Mouse (Mus musculus) retina, postnatal 7 days (tissue): ENCODE measurements around the gene Nup188.

Experiments
- DNase-seq: peaks from one replicate; pipeline ENCODE4 v3.0.0-alpha.2; 2012; ENCODE audit warnings: low read depth, low spot score

Nup188 gene

DNA sequence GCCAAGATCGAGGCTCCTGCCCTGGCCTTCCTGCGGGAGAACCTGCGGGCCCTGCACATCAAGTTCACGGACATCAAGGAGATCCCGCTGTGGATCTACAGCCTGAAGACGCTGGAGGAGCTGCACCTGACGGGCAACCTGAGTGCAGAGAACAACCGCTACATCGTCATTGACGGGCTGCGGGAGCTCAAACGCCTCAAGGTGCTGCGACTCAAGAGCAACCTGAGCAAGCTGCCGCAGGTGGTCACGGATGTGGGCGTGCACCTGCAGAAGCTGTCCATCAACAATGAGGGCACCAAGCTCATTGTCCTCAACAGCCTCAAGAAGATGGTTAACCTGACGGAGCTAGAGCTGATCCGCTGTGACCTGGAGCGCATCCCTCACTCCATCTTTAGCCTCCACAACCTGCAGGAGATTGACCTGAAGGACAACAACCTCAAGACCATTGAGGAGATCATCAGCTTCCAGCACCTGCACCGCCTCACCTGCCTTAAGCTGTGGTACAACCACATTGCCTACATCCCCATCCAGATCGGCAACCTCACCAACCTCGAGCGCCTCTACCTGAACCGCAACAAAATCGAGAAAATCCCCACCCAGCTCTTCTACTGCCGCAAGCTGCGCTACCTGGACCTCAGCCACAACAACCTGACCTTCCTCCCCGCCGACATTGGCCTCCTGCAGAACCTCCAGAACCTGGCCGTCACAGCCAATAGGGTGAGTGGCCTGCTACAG lies 29.4 kb upstream of the Nup188 start:
- no peak for DNase-seq

DNA sequence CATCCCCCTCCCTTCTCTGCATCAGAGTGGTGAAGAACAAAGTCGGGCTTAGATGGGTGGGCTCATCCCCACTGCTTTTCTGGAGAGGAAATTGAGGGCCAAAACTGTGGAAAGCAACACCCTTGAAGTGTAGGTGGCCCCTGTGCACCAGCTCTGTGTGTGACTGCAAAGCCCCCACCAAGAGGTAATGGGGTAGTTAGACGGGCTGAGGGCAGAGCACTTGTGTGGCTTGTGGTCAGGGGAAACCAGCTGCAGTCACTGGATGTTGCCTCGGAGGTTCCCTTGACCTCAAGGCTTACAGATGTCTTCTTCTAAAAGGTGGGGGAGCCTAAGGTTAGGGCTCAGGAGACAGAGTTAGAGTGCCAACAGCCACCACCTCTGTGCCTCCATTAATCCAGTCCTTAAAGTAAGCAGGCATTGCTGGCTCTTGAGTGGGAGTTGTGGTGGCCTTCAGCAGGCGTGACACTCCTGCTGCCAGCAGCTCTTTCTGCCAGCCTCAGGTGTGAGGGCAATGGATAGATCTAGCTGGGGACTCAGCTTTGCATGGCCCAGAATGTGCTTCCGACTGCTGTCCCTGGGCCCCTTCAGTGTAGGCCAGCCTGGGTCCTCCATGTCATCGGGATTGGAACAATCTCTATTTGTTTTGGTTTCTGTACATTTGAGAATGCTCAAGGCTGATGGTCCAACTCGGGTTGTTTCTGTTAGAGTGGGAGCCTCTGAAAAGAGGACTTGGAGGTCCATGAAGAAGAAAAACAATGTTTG lies 28.3 kb upstream of the Nup188 start:
- DNase-seq: no peak

GRCm38 (mm10) chr2:30258600-30258999 lies 27.6 kb upstream of the Nup188 start:
- DNase-seq: no peak

DNA sequence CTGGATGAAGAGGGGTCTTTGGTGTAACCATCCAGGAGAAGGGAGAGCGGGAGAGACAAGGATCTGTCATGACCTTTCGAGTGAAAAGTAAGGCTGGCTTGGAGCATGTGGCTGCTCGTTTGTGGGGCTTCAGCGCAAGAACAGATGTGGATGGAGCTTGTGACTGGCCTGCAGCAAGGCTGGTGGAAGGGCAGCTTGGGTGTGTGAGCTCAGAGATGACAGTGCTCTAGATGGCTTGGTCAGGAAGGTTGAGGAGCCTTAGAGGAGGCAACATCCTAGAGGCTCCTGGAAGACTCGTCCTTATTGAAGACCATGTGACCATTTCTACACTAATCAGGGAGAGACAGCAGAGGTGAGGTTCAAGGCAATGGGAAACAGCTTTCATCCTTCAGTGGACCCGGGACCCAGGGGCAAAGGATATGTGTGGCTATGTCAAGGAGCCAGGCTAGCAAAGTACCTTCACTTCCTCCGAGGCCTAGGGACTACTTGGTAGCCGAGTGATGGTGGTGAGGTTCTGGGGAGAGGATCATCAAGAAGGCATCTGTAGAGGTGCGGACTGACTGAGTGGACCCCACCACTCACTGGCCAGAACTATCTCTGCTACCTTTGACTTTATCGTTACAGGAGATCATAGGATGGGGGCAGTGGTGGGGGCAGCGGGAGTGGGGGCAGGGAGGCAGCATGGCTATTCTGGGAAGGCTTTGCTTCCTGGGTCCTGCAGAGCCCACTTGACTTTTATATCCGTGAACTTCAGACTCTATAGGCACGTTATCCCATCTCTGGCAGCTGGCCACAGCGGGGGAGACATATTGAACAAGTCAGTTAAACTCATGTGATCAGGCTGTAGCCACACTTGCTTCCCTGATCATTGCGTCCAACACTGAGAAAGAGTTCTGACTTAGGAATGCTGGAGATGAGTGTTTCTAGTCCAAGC lies 26.8 kb upstream of the Nup188 start:
- DNase-seq: no peak

DNA sequence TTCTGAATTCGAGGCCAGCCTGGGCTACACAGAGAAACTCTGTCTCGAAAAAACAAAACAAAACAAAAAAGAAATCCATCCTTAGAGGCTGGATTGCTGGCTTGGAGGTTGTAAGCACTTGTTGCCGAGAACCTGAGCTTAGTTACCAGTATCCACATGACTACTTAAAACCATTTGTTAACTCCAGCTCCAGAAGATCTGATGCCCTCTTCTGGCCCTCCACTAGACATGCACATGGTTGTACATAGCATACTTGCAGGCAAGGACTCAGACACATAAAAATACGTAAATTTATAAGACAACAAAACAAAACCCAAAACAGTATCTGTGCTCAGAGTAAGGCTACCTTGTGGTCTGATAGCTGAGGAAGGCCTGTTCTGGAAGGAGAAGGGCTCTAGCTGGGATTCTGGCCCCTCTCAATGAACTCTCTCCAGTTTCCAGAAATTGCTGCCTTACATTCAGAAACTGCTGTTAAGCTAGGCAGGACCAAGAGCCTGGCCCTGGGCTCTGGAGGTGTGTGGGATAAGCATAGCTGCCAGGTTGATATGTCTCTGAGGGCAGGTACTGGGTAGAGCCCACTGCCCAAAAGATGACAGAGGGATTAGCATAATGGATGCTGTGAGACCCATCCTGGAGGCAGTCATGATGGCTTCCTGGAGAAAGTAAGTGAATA lies 25.0 kb upstream of the Nup188 start:
- DNase-seq: no peak

DNA sequence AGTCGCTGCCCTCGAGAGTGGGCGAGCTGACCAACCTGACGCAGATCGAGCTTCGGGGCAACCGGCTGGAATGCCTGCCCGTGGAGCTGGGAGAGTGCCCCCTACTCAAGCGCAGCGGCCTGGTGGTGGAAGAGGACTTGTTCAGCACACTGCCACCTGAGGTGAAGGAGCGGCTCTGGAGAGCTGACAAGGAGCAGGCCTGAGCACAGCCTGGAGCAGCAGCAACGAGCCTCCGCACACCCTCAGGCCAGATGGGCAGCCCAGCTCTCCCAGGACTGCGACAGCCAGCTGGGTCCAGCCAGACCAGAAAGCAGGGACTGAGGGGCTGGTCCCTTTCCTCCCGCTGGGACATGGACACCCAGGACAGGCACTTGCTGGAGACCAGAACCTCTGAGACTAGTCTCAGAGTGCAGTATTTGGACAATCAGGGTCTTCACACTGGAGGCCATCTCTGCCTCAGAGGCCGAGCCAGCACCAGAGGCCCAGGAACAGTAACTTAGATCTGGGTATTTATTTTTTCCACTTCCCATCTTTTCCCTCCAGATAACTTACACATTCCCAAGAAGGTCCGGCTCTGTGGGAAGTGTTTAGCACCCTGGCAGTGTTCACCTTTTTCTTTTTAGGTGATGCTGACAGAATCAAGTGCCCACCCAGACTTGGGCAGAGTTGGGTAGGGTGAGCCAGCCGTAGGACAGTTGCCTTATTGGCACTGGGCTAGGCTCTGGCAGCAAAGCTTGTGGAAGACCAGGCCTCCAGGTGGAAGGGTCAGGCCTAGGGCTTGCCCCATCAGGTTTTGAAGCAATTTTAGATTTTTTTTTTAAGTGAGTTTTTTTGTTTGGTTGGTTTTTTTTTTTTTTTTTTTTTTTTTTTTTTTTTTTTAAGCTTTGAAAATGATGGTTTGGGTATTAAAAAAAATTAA lies 24.0 kb upstream of the Nup188 start:
- no peak for DNase-seq

DNA sequence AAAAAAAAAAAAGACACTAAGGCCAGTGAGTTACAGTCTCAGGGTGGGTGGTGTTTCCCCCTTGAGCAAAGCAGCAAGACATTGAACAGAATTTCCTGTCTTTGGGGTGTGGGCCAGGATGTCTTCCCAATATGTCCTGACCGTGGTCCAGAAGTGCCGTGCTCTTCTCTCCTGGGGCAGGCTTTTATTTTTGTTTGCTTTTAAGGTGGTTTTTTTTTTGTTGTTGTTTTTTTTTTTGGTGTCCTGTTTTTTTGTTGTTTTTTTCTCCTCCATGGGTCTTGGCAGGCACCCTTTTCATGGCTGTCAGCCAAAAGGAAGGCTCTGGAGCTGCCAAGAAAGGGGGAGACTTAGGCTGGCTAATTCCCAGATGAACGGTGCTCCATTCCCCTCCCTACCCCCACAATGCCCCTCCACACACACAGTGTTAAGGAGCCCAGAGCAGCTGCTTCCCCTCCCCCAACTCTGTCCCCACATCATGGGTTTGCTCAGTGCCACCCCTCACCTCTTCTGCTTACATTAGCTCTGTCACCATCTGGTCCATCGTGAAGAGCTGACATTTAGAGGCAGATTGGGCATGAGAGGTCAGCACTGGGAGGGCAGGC lies 23.3 kb upstream of the Nup188 start:
- no peak for DNase-seq

DNA sequence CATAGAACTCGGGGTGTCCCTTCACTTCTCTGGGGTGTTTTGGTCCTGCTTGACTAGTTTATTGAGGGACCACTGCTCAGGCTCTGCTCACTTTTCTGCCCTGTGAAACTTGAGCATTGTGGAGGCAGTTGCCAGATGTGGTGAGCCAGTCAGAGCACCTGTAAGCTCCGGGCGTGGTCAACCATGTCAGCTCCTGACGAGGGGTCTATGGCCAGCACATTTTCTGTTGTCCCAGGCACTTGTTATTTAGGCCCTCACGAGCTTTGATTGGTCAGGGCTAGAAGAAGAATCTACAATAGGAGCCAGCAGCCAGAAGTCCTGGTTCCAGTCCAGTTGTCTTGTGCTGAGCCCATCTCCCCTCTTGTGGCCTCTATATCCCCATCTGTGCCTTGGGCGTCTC lies 22.4 kb upstream of the Nup188 start:
- DNase-seq: no peak

DNA sequence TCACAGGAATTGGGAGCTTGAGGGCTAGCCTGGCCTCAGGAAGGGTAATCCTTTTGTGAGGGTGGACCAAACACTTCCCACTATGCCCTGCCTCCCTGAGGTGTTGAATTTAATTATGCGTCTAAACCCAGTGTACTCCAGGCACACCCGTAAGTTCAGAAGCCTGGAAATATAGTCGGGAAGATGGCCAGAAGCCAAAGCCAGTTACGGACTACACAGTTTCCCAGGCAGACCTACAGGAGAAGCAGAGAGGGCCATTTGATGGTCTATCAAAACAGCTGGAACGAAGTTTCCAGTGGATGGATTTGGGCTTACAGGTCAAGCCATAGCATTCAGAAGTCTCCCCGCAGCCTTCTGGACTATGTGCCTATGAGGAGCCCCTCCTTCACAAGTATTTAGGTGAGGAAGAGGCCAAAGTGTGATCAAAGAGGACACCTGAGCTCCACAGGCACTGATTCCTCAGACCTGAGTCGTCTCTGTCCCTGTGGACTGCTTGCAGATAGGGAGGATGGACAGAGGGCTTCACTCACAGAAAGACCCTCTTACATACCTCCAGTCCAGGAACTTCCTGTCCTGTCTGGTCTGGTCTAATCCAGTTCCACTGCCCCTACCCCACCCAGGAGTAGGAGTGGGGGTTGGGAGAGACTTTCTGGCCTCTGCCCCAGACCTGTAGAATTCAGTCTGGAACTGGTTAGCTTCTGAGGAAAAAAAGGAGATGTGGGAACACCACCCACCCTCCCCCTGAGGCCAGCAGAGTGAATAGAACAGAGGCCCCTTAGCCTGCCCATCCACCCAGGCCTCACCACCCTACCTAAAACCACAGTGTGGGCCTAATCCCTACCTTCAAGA lies 21.3 kb upstream of the Nup188 start:
- DNase-seq: no peak

DNA sequence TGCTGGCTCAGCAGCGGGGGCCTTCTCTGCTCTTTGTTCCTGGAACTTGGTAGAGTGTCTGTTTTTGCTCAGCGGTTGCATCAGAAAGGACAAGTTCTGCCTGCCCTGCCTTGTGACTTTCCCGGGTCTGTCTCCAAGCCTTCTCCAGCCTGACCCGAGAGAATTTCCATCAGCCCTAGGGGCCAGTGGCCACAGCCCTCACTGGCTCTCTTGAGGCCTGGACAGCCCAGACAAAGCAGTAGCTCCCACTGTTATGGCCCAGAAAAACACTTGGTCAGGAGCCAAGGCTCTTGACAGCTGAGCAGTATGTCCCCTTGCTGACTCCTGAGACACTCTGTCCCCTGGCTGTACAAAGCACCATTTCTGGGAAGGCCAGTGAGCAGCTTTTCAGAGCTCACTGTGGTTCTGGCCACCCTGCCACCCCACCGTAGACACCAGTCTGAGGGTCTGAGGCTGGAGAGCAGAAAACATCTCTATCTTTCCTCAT lies 20.4 kb upstream of the Nup188 start, which contains the start of gene Phyhd1:
TSS of gene Phyhd1 (plus strand) at position 437 of the 487 bp plus-strand sequence.
- DNase-seq: no peak

DNA sequence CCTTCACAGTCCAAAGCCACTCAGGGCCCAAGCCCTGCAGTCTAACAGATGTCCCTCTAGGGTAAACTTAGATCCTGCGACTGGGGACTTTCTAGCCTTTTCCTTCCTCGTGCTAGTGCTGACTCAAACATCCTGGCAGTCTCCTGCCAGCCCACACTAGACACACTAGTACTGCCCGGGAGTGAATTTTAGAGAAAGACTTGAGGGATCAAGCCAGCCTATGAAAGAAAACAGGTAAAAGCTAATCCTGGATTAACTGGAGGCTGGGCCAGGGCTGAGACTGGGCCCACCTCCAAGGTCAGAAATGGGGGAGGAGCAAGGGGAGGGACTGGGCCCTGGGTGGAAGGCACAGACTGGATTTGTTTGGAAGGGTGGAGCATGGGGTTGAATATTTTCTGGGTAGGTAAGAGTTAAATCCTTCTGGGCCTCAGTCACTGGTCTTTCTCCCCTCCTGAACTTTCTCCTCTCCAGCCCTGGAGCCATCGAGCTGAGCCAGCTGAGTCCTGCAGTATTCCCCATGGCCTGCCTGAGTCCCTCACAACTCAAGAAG lies 19.7 kb upstream of the Nup188 start:
- peak; percentile 69 for DNase-seq

GRCm38 (mm10) chr2:30267466-30267865 lies 18.7 kb upstream of the Nup188 start:
- no peak for DNase-seq

GRCm38 (mm10) chr2:30268371-30268770 lies 17.8 kb upstream of the Nup188 start:
- no peak for DNase-seq

GRCm38 (mm10) chr2:30269241-30269990 lies 16.8 kb upstream of the Nup188 start:
- no peak for DNase-seq

GRCm38 (mm10) chr2:30270134-30270533 lies 16.1 kb upstream of the Nup188 start:
- no peak for DNase-seq

- DNase-seq: no peak
Observed at GRCm38 (mm10) chr2:30280743-30281142, 5.5 kb upstream of the Nup188 start, which contains the start of gene Gm28038. TSS of gene Gm28038 (plus strand) at chr2:30281043.

DNA sequence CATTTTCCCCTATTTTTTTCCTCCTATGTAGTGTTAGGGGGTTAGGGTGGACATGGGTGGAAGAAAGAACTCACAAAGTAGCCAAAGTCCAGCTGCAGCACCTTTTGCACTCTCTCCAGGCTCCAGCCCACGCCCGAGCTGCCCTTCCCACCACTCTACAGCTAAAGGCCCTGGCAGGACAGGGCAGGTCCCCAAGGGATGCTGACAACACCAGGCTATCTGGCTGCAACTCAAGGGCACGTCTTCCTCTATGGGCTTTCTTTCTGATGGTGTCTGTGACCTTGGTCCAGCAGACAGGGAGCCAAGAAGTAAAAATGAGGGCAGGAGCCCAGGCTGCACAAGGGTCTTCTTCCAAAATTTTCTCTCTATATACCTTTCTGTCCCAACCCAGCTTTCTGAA lies 4.5 kb upstream of the Nup188 start:
- DNase-seq: no peak

- DNase-seq: no peak
Observed at GRCm38 (mm10) chr2:30283193-30283592, 3.0 kb upstream of the Nup188 start.
